Mouse (Mus musculus) intestine, postnatal 0 days (tissue): ENCODE measurements around the gene Camkmt. TPM values are rescaled to one million over a fixed set of nuclear protein-coding genes. Genes with fewer than 3 reads are reported as not detected.
A peak's percentile ranks its signal among the peaks of the same experiment; 100 is the strongest.

Experiments
- ATAC-seq: fragments of 200-750 bp; cut with Nextera tagmentation; 2 replicates; pipeline ENCODE4 v1.8.0; 2017; ENCODE audit warnings: mild to moderate bottlenecking, moderate TSS enrichment, moderate library complexity
- H3K27ac ChIP-seq: fragments of 300-500 bp; sonication (generic); 2 replicates; pipeline ENCODE4 v1.5.1; 2014; ENCODE audit warnings: mild to moderate bottlenecking, low read depth, low read length, moderate library complexity
- H3K27me3 ChIP-seq: fragments of 300-500 bp; sonication (generic); replicated peaks from 2 replicates; pipeline ENCODE4 v1.6.1; 2014; ENCODE audit warnings: low read length, mixed read lengths; ENCODE audit not compliant: control insufficient read depth, insufficient read depth
- H3K36me3 ChIP-seq: fragments of 300-500 bp; sonication (generic); 2 replicates; pipeline ENCODE4 v1.6.1; 2014; ENCODE audit warnings: mild to moderate bottlenecking, moderate library complexity; ENCODE audit not compliant: control insufficient read depth, insufficient read depth
- H3K4me1 ChIP-seq: fragments of 300-500 bp; sonication (generic); replicated peaks from 2 replicates; pipeline ENCODE4 v1.6.1; 2014; ENCODE audit warnings: antibody characterized with exemption, low read length, mixed read lengths; ENCODE audit not compliant: control insufficient read depth, insufficient read depth
- H3K4me2 ChIP-seq: fragments of 300-500 bp; sonication (generic); replicated peaks from 2 replicates; pipeline ENCODE4 v1.6.1; 2014; ENCODE audit warnings: low read depth, mild to moderate bottlenecking, moderate library complexity
- H3K4me3 ChIP-seq: fragments of 300-500 bp; sonication (generic); 2 replicates; pipeline ENCODE4 v1.5.1; 2014; ENCODE audit warnings: low read depth, low read length
- H3K9ac ChIP-seq: fragments of 300-500 bp; sonication (generic); 2 replicates; pipeline ENCODE4 v1.6.1; 2014; ENCODE audit warnings: mild to moderate bottlenecking, low read depth, low read length
- H3K9me3 ChIP-seq: fragments of 300-500 bp; sonication (generic); 2 replicates; pipeline ENCODE4 v1.6.1; 2016; ENCODE audit warnings: mixed run types; ENCODE audit not compliant: control insufficient read depth
- CTCF ChIP-seq: sonication (generic); IDR thresholded peaks from 2 replicates; pipeline ENCODE4 v1.5.1; 2016; ENCODE audit warnings: low read depth, mild to moderate bottlenecking, control low read depth, antibody characterized with exemption, moderate library complexity
- WGBS: fragments of 180-500 bp; shearing (Covaris S2); extraction: QIAGEN DNeasy Blood & Tissue Kit; methylation state at CpG from one replicate; pipeline ENCODE4 v1.1.7; 2014; 5-methylcytosine and 5-hydroxymethylcytosine counted together
- polyA plus RNA-seq: library from polyadenylated mRNA; unstranded; fragments of >200 nt; fragmentation: Nextera tagmentation; extraction: Ambion mirVana; gene quantifications from 2 replicates; pipeline ENCODE4 v1.2.1, GENCODE M21; 2015

Gene Camkmt
- polyA plus RNA-seq, 1 experiment from 2014 or later, result 7.7 TPM

DNA sequence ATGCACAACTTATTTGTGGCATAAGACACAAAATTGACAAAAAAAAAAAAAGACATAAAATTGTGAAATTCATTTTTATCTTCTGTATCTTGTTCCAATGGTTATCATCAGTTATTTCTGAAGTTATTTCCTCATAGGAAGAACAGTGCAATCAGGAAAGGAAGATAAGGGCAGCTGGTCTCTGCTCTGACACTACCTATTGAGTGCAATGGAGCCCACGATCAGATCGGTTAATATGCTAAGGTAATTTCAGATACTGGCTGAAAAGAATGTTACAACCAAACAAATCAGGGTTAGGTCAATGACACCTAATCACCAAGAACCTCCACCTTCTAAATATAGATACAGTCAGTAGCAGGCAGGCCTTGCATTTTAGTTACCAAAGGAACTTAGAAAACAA is 5.0 kb upstream of the Camkmt start:
- Histone ChIP-seq H3K4me3 (no peak overlapping the region), H3K27ac (no peak overlapping the region), H3K4me1 (peaks cover 3% of the 10 kb centered on the region; the same call in 1 of the 2 replicates), H3K9ac (no peak overlapping the region), H3K4me2 (no peak overlapping the region), H3K9me3 (no peaks in the 10 kb centered on the region), H3K27me3 (no peaks in the 10 kb centered on the region), H3K36me3 (0 out of 2 replicates have a peak, but pooled peaks cover 6% of the 10 kb centered on the region)
- TF ChIP-seq CTCF, result no peak
- ATAC-seq, result no peak
- WGBS, result 29% methylated on average over 2 of the region's 2 CpGs

DNA sequence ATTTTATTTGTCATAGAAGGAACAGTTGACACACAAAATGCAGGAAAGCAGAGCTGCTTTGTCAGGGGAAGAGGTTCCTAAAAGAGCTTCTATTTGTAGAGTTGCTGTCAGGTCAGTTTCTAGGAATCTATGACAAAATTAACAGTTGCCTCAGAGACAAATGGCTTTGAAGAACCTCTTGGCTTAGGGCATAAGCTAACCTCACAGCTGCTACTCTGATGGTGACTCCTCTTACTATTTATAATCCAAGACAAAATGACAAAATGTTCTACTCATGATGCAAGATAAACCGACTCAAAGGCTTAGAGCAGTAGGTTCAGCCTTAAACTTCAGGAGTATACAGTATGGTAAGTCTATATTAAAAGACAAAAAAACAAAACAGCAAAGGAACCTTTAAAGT is 3.9 kb upstream of the Camkmt start:
- no peak overlapping the region for H3K9ac ChIP-seq
- 87% methylated on average over 1 of the region's 1 CpGs for WGBS
- no peaks in the 10 kb centered on the region for H3K9me3 ChIP-seq
- peaks cover 3% of the 10 kb centered on the region; the same call in 1 of the 2 replicates for H3K4me1 ChIP-seq
- H3K27me3 ChIP-seq, result no peaks in the 10 kb centered on the region
- H3K36me3 ChIP-seq, result no peaks in the 10 kb centered on the region
- ATAC-seq, result no peak
- TF ChIP-seq CTCF, result no peak
- H3K4me2 ChIP-seq, result no peak overlapping the region
- no peak overlapping the region for H3K4me3 ChIP-seq
- H3K27ac ChIP-seq, result no peak overlapping the region

DNA sequence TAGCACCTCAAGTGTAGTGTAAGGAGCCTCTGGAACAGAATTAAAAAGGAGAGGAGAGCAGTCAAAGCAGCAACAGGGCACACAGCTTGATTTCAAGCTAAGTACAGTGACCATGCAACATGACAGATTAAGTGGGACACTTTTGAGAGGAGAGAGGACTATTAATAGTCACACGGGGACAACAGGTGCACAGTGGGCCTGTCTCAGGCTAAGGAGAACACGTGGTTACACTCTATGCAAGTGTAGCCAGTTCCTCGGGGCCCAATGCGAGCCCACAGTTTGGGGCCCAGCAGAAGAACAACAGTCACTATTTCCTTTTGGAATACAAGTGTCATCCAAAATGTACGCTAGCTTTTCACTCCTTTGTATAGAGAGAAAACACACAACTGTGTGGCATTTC is 2.8 kb upstream of the Camkmt start:
- Histone ChIP-seq H3K4me1 (peaks cover 3% of the 10 kb centered on the region; the same call in 1 of the 2 replicates), H3K27me3 (no peaks in the 10 kb centered on the region), H3K4me2 (no peak overlapping the region), H3K4me3 (no peak overlapping the region), H3K9me3 (no peaks in the 10 kb centered on the region), H3K27ac (no peak overlapping the region), H3K9ac (0 out of 2 replicates have a peak overlapping the region, but pooled peaks have one; percentile 11), H3K36me3 (no peaks in the 10 kb centered on the region)
- no peak for ATAC-seq
- no peak for TF ChIP-seq CTCF
- 80% methylated on average over 5 of the region's 5 CpGs for WGBS

- Histone ChIP-seq H3K36me3 (no peaks in the 10 kb centered on the region), H3K27ac (no peak overlapping the region), H3K4me1 (peaks cover 3% of the 10 kb centered on the region; the same call in 1 of the 2 replicates), H3K9ac (no peak overlapping the region), H3K27me3 (no peaks in the 10 kb centered on the region), H3K4me2 (peak overlapping the region; percentile 91; the same call in 1 of the 2 replicates), H3K4me3 (no peak overlapping the region), H3K9me3 (no peaks in the 10 kb centered on the region)
- no peak for TF ChIP-seq CTCF
- no peak for ATAC-seq
- 79% methylated on average over 11 of the region's 11 CpGs for WGBS
Observed at GRCm38 (mm10) chr17:85088401-85088800, 2.0 kb upstream of the Camkmt start.

DNA sequence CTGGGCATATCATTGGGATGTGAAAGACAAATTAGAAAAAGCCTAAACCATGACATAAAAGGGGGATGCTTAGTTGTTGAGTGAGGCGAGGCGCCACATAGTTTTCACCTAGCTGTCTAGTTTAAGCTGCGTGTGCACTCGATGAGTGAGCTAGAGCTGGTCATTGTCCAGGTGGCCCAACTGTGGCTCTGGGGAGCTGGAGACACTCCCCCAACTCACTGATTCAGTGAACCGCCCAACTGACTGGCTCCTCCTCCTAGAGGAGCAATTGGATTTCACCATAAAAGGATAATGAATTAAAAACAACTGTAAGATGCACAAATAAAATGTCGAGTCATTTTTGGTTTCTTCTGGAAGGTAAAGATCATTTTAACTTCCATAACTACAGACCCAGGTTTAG is 1.3 kb upstream of the Camkmt start:
- Histone ChIP-seq H3K9me3 (no peaks in the 10 kb centered on the region), H3K4me2 (peak overlapping the region; percentile 91), H3K4me1 (peaks cover 3% of the 10 kb centered on the region; the same call in 1 of the 2 replicates), H3K27ac (no peak overlapping the region), H3K27me3 (no peaks in the 10 kb centered on the region), H3K4me3 (peak overlapping the region; percentile 76; the same call in 1 of the 2 replicates), H3K9ac (no peak overlapping the region), H3K36me3 (no peaks in the 10 kb centered on the region)
- TF ChIP-seq CTCF, result no peak
- ATAC-seq, result no peak
- 47% methylated on average over 6 of the region's 6 CpGs for WGBS

DNA sequence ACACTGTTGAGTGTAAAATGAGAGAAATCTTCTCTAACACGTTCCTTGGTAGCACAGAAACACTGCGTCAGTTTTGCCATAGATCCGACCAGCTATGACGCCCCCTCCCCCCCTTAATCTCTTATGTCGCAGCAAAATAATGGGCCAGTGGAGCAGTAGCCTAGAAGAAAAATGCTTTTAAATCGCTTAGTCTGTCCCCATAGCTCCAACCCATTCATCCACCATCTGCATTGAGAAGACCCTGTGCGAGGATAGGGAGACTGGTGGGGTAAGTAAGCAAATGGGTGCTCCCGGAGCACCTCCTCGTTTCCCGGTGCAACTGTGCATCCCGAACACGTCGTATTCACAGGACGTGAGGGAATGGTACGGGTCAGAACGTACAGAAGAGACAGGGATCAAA is 731 bp upstream of the Camkmt start:
- H3K4me3 ChIP-seq, result peak overlapping the region; percentile 76
- no peak for TF ChIP-seq CTCF
- peak overlapping the region; percentile 52 for H3K9ac ChIP-seq
- no peaks in the 10 kb centered on the region for H3K9me3 ChIP-seq
- H3K36me3 ChIP-seq, result no peaks in the 10 kb centered on the region
- peaks cover 3% of the 10 kb centered on the region; the same call in 1 of the 2 replicates for H3K4me1 ChIP-seq
- ATAC-seq, result no peak
- peak overlapping the region; percentile 37 for H3K27ac ChIP-seq
- H3K27me3 ChIP-seq, result no peaks in the 10 kb centered on the region
- H3K4me2 ChIP-seq, result peak overlapping the region; percentile 91
- under 1% methylated on average over 16 of the region's 16 CpGs for WGBS

GRCm38 (mm10) chr17:85091762-85092161 is 1.4 kb downstream of the Camkmt start:
- 81% methylated on average over 6 of the region's 6 CpGs for WGBS
- Histone ChIP-seq H3K4me2 (peak overlapping the region; percentile 91), H3K4me1 (peaks cover 3% of the 10 kb centered on the region; the same call in 1 of the 2 replicates), H3K36me3 (no peaks in the 10 kb centered on the region), H3K27ac (no peak overlapping the region), H3K27me3 (no peaks in the 10 kb centered on the region), H3K4me3 (no peak overlapping the region), H3K9ac (no peak overlapping the region), H3K9me3 (no peaks in the 10 kb centered on the region)
- TF ChIP-seq CTCF, result no peak
- ATAC-seq, result no peak
